Mouse (Mus musculus) WW6 (cell line): ENCODE measurements around the gene Neurl1b.

ENCODE experiments used
- DNase-seq: peaks from one replicate; pipeline ENCODE4 v3.0.0-alpha.2; 2013; ENCODE audit warnings: low read depth, low spot score

The Neurl1b gene

GRCm38 (mm10) chr17:26396765-26397164, 17.9 kb upstream of the Neurl1b start:
- DNase-seq, result no peak

GRCm38 (mm10) chr17:26397339-26397738, 17.3 kb upstream of the Neurl1b start:
- no peak for DNase-seq

- no peak for DNase-seq
Observed at GRCm38 (mm10) chr17:26405340-26406100, 9.1 kb upstream of the Neurl1b start.

- no peak for DNase-seq
Observed at GRCm38 (mm10) chr17:26412967-26413366, 1.7 kb upstream of the Neurl1b start.

- no peak for DNase-seq
Observed at GRCm38 (mm10) chr17:26414184-26414522, 476 bp upstream of the Neurl1b start.

GRCm38 (mm10) chr17:26415355-26415865, 781 bp downstream of the Neurl1b start:
- DNase-seq, result no peak

- no peak for DNase-seq
Observed at GRCm38 (mm10) chr17:26416141-26416540, 1.5 kb downstream of the Neurl1b start.

- no peak for DNase-seq
Observed at GRCm38 (mm10) chr17:26417770-26418421, 3.3 kb downstream of the Neurl1b start.

GRCm38 (mm10) chr17:26420491-26421247, 6.0 kb downstream of the Neurl1b start:
- DNase-seq, result no peak

GRCm38 (mm10) chr17:26421561-26421960, 6.9 kb downstream of the Neurl1b start:
- no peak for DNase-seq

GRCm38 (mm10) chr17:26422390-26422789, 7.8 kb downstream of the Neurl1b start:
- no peak for DNase-seq

GRCm38 (mm10) chr17:26423967-26424641, 9.5 kb downstream of the Neurl1b start:
- no peak for DNase-seq

- DNase-seq, result no peak
Observed at GRCm38 (mm10) chr17:26424973-26425735, 10.5 kb downstream of the Neurl1b start.

- no peak for DNase-seq
Observed at GRCm38 (mm10) chr17:26433295-26433694, 18.7 kb downstream of the Neurl1b start.

- no peak for DNase-seq
Observed at GRCm38 (mm10) chr17:26437089-26437815, 22.6 kb downstream of the Neurl1b start.

- no peak for DNase-seq
Observed at GRCm38 (mm10) chr17:26439001-26439400, 24.4 kb downstream of the Neurl1b start.

GRCm38 (mm10) chr17:26441024-26441423, 26.4 kb downstream of the Neurl1b start:
- no peak for DNase-seq

GRCm38 (mm10) chr17:26442197-26442596, 27.6 kb downstream of the Neurl1b start:
- DNase-seq, result no peak

GRCm38 (mm10) chr17:26443865-26444264, 29.2 kb downstream of the Neurl1b start:
- no peak for DNase-seq

GRCm38 (mm10) chr17:26449472-26449871, 34.8 kb downstream of the Neurl1b start:
- no peak for DNase-seq
